Mouse (Mus musculus): ENCODE data around the gene Spsb4.

- TF ChIP-seq TAL1 (IDR thresholded peaks at IDR 0.05; ENCODE audit: low read length): no peak
- no peak for TF ChIP-seq GATA1 (IDR thresholded peaks at IDR 0.05; ENCODE audit: low read length)
These were observed 49.1 kb upstream of the Spsb4 start for GRCm38 (mm10) chr9:97067761-97068160.

Measured in erythroblast, embryonic 14.5 days (primary cell).